Mouse (Mus musculus) liver, embryonic 14.5 days (tissue): ENCODE measurements around the gene Gm26620. TPM values are rescaled to one million over a fixed set of nuclear protein-coding genes. Genes with fewer than 3 reads are reported as not detected.

Experiments used
- ATAC-seq: fragments of 200-750 bp; cut with Nextera tagmentation; 2 replicates; pipeline ENCODE4 v1.8.0; 2017; ENCODE audit warnings: moderate number of reproducible peaks, mild to moderate bottlenecking, moderate library complexity; ENCODE audit not compliant: insufficient read depth
- DNase-seq, 3 experiments: peaks; one replicate each; pipeline ENCODE4 v3.0.0-alpha.2; 2012 to 2013; ENCODE audit warnings: low read depth in 3 of 3, low spot score in 3 of 3
- H3K27ac ChIP-seq: fragments of 300-500 bp; sonication (generic); 2 replicates; pipeline ENCODE4 v1.5.1; 2014; ENCODE audit warnings: moderate library complexity, mild to moderate bottlenecking, control low read depth, inconsistent platforms
- H3K27me3 ChIP-seq: fragments of 300-500 bp; sonication (generic); 2 replicates; pipeline ENCODE4 v1.6.1; 2014; ENCODE audit warnings: mild to moderate bottlenecking, low read length, moderate library complexity; ENCODE audit not compliant: control insufficient read depth, insufficient read depth
- H3K36me3 ChIP-seq: fragments of 300-500 bp; sonication (generic); replicated peaks from 2 replicates; pipeline ENCODE4 v1.6.1; 2014; ENCODE audit warnings: low read depth; ENCODE audit not compliant: control insufficient read depth, insufficient read depth
- H3K4me1 ChIP-seq, 2 experiments: fragments of 200-500 bp in 1 of 2; fragments of 300-500 bp in 1 of 2; sonication (generic) in 1 of 2; replicated peaks; 2 replicates each; pipeline ENCODE4 v1.6.1; 2012 to 2014; ENCODE audit warnings: antibody characterized with exemption in 1 of 2, inconsistent platforms in 1 of 2, low read length in 1 of 2; ENCODE audit not compliant: control insufficient read depth in 2 of 2, insufficient read depth in 2 of 2
- H3K4me2 ChIP-seq: fragments of 300-500 bp; sonication (generic); 2 replicates; pipeline ENCODE4 v1.6.1; 2014; ENCODE audit warnings: low read depth, mild to moderate bottlenecking, control low read depth, moderate library complexity
- H3K4me3 ChIP-seq, 2 experiments: fragments of 200-500 bp in 1 of 2; fragments of 300-500 bp in 1 of 2; sonication (generic) in 1 of 2; 2 replicates each; pipeline ENCODE4 v1.5.1; 2012 to 2014; ENCODE audit warnings: low read depth in 2 of 2, low read length in 2 of 2, mild to moderate bottlenecking in 2 of 2, control low read depth in 1 of 2, inconsistent platforms in 1 of 2, moderate library complexity in 1 of 2; ENCODE audit not compliant: insufficient read depth in 1 of 2
- H3K9ac ChIP-seq: fragments of 300-500 bp; sonication (generic); replicated peaks from 2 replicates; pipeline ENCODE4 v1.6.1; 2014; ENCODE audit warnings: mild to moderate bottlenecking, control low read depth, moderate library complexity
- H3K9me3 ChIP-seq: fragments of 300-500 bp; sonication (generic); 2 replicates; pipeline ENCODE4 v1.6.1; 2016; ENCODE audit warnings: low read length, mixed read lengths; ENCODE audit not compliant: control insufficient read depth
- CTCF ChIP-seq: IDR thresholded peaks from 2 replicates; pipeline ENCODE4 v1.5.1; 2016; ENCODE audit warnings: antibody characterized with exemption, low read depth, control low read depth
- EP300 ChIP-seq: IDR thresholded peaks from 2 replicates; pipeline ENCODE4 v1.6.1; 2016; ENCODE audit warnings: antibody characterized with exemption, low read depth
- WGBS: fragments of 180-500 bp; shearing (Covaris S2); extraction: QIAGEN DNeasy Blood & Tissue Kit; methylation state at CpG from one replicate; pipeline ENCODE4 v1.1.7; 2014; ENCODE audit not compliant: insufficient replicate concordance; 5-methylcytosine and 5-hydroxymethylcytosine counted together
- polyA plus RNA-seq, 2 experiments: library from polyadenylated mRNA; depleted of rRNA in 1 of 2; stranded (reverse) in 1 of 2; unstranded in 1 of 2; fragments of >200 nt; fragmentation: Nextera tagmentation in 1 of 2; extraction: Ambion mirVana in 1 of 2; gene quantifications; 2 replicates each; pipeline versions ENCODE4 v1.2.1 to v1.2.3; 2012 to 2014

The Gm26620 gene
- 0.26 and 0.54 TPM in 2 replicates for polyA plus RNA-seq (2012; rRNA removed)
- polyA plus RNA-seq (2014; fragmentation: Nextera tagmentation; extraction: Ambion mirVana) = 0.38 and 0.47 TPM in 2 replicates

DNA sequence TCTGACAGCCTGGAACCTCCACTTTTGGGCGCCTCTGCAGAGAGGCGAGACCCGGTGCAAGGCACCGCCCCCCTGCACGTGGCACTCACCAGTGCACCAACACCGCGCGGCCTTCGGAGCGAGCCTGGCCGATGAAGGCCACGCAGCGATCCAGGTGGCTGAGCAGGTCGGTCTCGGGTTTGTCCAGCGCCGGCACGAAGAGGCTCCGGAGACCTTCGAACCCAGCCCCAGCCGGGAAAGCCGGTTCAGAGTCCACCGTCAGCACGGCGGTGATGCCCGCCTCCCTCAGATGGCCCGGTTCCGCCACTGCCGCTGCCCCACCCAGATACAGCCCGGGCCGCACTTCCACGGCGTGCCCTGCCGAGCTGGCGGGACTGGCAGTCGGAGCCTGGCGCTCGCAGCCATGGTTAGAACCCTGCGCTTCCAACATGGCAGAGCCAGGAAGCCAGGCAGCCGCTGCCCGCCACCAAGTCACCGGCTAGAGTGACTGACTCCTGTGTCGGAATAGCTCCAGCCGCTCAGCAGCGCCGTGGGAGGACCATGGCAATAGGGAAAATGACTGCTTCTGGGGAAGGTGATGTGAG is at the start of gene Gm26620, which contains the start of gene Dusp12:
TSS of gene Gm26620 (plus strand) at position 88 of the 584 bp plus-strand sequence.
TSS of gene Dusp12 (minus strand) at position 563 of the 584 bp plus-strand sequence.
- peak; percentile 83 for ATAC-seq
- TF ChIP-seq EP300 = no peak
- peak; percentile 87 for TF ChIP-seq CTCF

DNA sequence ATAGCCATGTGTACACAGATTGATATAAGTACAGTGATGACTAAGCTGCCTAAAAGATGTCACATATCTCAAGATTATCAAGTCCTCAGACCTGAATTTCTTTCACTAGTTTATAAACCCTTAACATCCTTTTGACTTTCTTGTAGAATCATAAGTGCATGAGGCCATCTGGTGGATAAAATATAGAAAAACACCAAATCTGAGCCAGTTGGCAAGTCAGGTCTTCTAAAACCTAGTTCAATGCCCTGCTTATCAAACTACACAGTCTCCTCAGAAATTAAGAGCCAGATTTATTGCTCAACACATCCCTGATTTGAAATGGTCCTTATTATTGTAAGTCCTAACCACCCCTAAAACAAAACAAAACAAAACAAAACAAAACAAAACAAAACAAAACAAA is 45.2 kb upstream of the Gm26620 start:
- no peak overlapping the region for H3K27ac ChIP-seq
- peak; percentile 34; the same call in 1 of the 2 replicates for TF ChIP-seq CTCF
- TF ChIP-seq EP300 = no peak
- ATAC-seq = no peak
- DNase-seq = no peak
- H3K9me3 ChIP-seq = no peaks in the 10 kb centered on the region
- peaks cover 9% of the 10 kb centered on the region for H3K36me3 ChIP-seq
- no peak overlapping the region for H3K4me3 ChIP-seq
- H3K4me1 ChIP-seq = peaks cover 4 to 5% of the 10 kb centered on the region in 2 experiments; a peak in 3 of 4 replicates
- no peak overlapping the region for H3K4me2 ChIP-seq
- no peak overlapping the region for H3K9ac ChIP-seq
- H3K27me3 ChIP-seq = no peaks in the 10 kb centered on the region

More for the DNA sequence above, at the start of gene Gm26620, which contains the start of gene Dusp12:
- under 1% methylated on average over 46 of the region's 46 CpGs for WGBS
- Histone ChIP-seq H3K36me3 (no peaks in the 10 kb centered on the region; the same call in 1 of the 2 replicates), H3K4me3 (peak within 1 kb of the TSS; percentile 62 to 67), H3K4me2 (peak within 1 kb of the TSS; percentile 72), H3K9me3 (no peaks in the 10 kb centered on the region), H3K27ac (no peak within 1 kb of the TSS), H3K4me1 (peaks cover 0 to 11% of the 10 kb centered on the region in 2 experiments; a peak in 3 of 4 replicates), H3K27me3 (no peaks in the 10 kb centered on the region), H3K9ac (peak within 1 kb of the TSS; percentile 68)
- DNase-seq = peak; percentile 64 to 77 (median 75)

GRCm38 (mm10) chr1:170844380-170844779 is 40.5 kb upstream of the Gm26620 start:
- Histone ChIP-seq H3K9ac (no peak overlapping the region), H3K36me3 (peaks cover 11% of the 10 kb centered on the region), H3K4me2 (no peak overlapping the region), H3K9me3 (no peaks in the 10 kb centered on the region), H3K27ac (no peak overlapping the region), H3K27me3 (no peaks in the 10 kb centered on the region), H3K4me1 (peaks cover 25 to 28% of the 10 kb centered on the region in 2 experiments), H3K4me3 (no peak overlapping the region)
- TF ChIP-seq EP300 (no peak), CTCF (peak; percentile 87)
- 58% methylated on average over 8 of the region's 8 CpGs for WGBS
- DNase-seq = peak in 2 of 3 experiments; percentile 45 to 56
- ATAC-seq = no peak

DNA sequence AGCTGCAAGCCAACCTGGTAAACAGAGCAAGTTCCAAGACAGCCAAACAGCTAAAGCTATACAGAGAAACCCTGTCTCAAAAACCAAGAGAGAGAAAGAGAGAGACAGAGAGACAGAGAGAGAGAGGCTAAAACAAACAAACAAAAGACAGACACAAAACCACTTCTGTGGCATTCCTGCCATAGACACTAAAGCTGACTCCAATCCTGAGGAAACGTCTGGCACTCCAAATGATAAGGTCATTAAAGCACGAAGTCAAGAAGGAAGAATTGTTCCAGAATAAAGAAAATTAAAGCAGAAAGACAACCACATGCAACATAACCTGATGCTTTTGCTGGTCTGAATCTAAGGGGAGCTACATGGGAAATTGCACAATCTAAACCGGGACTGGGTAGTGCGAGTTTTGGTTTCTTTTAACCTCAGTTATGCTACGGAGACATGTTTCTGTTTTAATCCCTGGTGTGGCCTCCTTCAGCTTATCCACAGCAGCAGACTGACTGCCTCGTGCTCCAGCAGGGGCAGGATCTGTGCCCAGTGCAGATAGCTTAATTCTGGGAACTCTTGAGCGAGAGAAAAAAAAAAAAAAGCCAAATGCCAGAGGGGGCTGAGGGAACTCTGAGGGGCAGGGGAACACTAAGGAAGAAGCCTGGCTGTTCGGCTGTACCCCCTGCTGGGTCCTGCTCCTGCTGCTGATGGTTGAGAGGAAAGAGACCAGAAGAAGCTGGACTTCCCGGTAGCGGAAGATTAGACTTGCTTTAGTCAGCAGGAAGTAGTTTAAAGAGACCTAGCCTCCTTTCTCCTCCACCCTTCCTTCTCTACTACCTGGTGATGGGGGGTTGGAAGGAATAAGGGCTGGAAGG is 39.2 kb upstream of the Gm26620 start:
- H3K27me3 ChIP-seq = no peaks in the 10 kb centered on the region
- peak; percentile 96 for ATAC-seq
- peak overlapping the region; percentile 16 to 54 for H3K4me3 ChIP-seq
- peak overlapping the region; percentile 84 for H3K27ac ChIP-seq
- H3K4me2 ChIP-seq = peak overlapping the region; percentile 73
- H3K9ac ChIP-seq = peak overlapping the region; percentile 38
- DNase-seq = peak; percentile 68 to 80 (median 73)
- H3K9me3 ChIP-seq = no peaks in the 10 kb centered on the region
- peaks cover 25 to 38% of the 10 kb centered on the region in 2 experiments for H3K4me1 ChIP-seq
- 5% methylated on average over 10 of the region's 10 CpGs for WGBS
- peak; percentile 89 for TF ChIP-seq EP300
- no peak for TF ChIP-seq CTCF
- H3K36me3 ChIP-seq = peaks cover 9% of the 10 kb centered on the region

DNA sequence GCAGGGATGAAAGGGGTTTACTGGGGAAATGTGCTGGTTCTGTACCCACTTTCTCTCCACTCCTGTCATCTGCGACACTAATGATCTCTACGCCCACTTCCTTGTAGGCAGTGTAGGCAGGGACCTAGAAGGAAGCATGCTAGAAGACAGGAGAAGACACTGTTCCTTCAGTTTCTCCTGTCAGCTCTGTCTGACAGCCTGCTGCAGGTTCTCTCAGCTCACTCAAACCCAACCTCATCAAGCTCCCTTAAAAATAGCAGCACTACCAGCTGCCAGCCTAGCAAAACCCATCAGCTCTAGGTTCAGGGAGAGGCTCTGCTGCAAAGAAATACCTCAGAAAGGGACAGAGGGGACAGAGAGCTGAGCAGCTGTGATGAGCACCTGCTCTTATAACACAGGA is 34.9 kb upstream of the Gm26620 start:
- 83% methylated on average over 2 of the region's 2 CpGs for WGBS
- no peak for TF ChIP-seq CTCF
- TF ChIP-seq EP300 = no peak
- Histone ChIP-seq H3K9me3 (no peaks in the 10 kb centered on the region), H3K4me2 (no peak overlapping the region), H3K27ac (no peak overlapping the region), H3K27me3 (no peaks in the 10 kb centered on the region), H3K9ac (no peak overlapping the region), H3K36me3 (peaks cover 11% of the 10 kb centered on the region), H3K4me1 (peaks cover 22 to 50% of the 10 kb centered on the region in 2 experiments), H3K4me3 (no peak overlapping the region)
- DNase-seq = no peak
- ATAC-seq = no peak
